Mouse (Mus musculus): ENCODE measurements around the gene Pofut1. TPM values are rescaled to one million over a fixed set of nuclear protein-coding genes. Genes with fewer than 3 reads are reported as not detected.
"Not testable (repeated sequence)": the region's sequence is repeated elsewhere in the genome, so short reads cannot be mapped to it uniquely, and the experiment has no call there.

Gene Pofut1
- polyA plus RNA-seq, 1 experiment from 2014 or later, result 6.3 TPM

DNA sequence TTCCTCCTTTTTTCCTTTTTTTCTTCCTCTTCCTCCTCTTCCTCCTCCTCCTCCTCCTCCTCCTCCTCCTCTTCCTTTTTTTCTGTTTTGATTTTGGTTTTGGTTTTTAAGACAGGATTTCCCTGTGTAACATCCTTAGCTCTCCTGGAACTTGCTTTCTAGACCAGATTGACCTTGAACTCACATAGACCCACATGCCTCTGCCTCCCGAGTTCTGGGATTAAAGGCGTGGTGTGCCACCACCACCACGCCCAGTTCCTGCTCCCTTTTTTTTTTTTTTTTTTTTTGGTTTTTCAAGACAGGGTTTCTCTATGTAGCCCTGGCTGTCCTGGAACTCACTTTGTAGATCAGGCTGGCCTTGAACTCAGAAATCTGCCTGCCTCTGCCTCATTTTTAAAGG lies 34.2 kb downstream of the Pofut1 start:
- WGBS, result 78% methylated on average over 3 of the region's 3 CpGs
- not testable (repeated sequence) for H3K4me2 ChIP-seq (ENCODE audit: low read length); H3K4me1 ChIP-seq (replicated peaks; ENCODE audit: control insufficient read depth, insufficient read depth, low read length); ATAC-seq; H3K4me3 ChIP-seq (replicated peaks; ENCODE audit: low read length); H3K27ac ChIP-seq (ENCODE audit: low read length); H3K36me3 ChIP-seq (ENCODE audit: control insufficient read depth, insufficient read depth); H3K9ac ChIP-seq (replicated peaks; ENCODE audit: low read depth, low read length); H3K9me3 ChIP-seq (ENCODE audit: control insufficient read depth, low read length); H3K27me3 ChIP-seq (replicated peaks; ENCODE audit: control insufficient read depth, insufficient read depth, low read length)

DNA sequence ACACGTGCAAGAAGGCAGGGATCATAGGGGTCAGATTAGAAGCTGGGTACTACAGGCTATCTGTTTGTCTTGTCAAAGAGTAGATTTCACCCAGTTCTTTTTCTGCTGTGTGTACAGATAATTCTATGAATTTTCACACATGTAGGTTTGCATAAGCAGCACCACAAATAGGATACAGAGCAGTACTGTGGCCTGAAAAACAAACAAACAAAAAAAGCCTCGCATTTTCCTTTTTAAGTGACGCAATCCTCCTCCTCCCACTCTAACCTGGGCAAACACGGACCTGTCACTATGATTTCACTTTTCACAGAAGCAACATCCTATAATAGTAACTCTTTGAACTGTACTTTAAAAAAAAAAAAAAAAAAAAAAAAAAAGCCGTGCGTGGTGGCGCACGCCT lies 35.1 kb downstream of the Pofut1 start:
- no peak overlapping the region for H3K27ac ChIP-seq (ENCODE audit: low read length)
- no peaks in the 10 kb centered on the region for H3K4me1 ChIP-seq (replicated peaks; ENCODE audit: control insufficient read depth, insufficient read depth, low read length)
- WGBS, result 88% methylated on average over 8 of the region's 8 CpGs
- H3K4me3 ChIP-seq (replicated peaks; ENCODE audit: low read length), result no peak overlapping the region
- peaks cover 2% of the 10 kb centered on the region; the same call in 1 of the 2 replicates for H3K9me3 ChIP-seq (ENCODE audit: control insufficient read depth, low read length)
- no peak overlapping the region for H3K9ac ChIP-seq (replicated peaks; ENCODE audit: low read depth, low read length)
- H3K4me2 ChIP-seq (ENCODE audit: low read length), result no peak overlapping the region
- no peaks in the 10 kb centered on the region for H3K27me3 ChIP-seq (replicated peaks; ENCODE audit: control insufficient read depth, insufficient read depth, low read length)
- ATAC-seq, result no peak
- H3K36me3 ChIP-seq (ENCODE audit: control insufficient read depth, insufficient read depth), result no peaks in the 10 kb centered on the region

DNA sequence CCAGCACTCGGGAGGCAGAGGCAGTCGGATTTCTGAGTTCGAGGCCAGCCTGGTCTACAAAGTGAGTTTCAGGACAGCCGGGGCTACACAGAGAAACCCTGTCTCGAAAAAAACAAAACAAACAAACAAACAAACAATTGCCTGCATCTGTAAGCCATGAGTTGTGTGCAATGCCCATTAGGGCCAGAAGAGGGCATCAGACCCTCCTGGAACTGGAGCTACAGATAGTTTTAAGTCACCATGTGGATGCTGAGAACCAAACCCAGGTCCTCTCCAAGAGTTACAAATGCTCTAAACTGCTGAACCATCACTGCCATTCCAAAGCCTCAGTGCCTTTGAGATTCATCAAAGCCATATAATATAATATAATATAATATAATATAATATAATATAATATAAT lies 35.5 kb downstream of the Pofut1 start:
- H3K4me1 ChIP-seq (replicated peaks; ENCODE audit: control insufficient read depth, insufficient read depth, low read length); ATAC-seq; H3K9me3 ChIP-seq (ENCODE audit: control insufficient read depth, low read length); H3K9ac ChIP-seq (replicated peaks; ENCODE audit: low read depth, low read length); H3K27me3 ChIP-seq (replicated peaks; ENCODE audit: control insufficient read depth, insufficient read depth, low read length); H3K4me2 ChIP-seq (ENCODE audit: low read length); H3K36me3 ChIP-seq (ENCODE audit: control insufficient read depth, insufficient read depth); H3K27ac ChIP-seq (ENCODE audit: low read length); H3K4me3 ChIP-seq (replicated peaks; ENCODE audit: low read length): not testable (repeated sequence)
- whole genome bisulfite sequencing, result 96% methylated on average over 5 of the region's 5 CpGs

DNA sequence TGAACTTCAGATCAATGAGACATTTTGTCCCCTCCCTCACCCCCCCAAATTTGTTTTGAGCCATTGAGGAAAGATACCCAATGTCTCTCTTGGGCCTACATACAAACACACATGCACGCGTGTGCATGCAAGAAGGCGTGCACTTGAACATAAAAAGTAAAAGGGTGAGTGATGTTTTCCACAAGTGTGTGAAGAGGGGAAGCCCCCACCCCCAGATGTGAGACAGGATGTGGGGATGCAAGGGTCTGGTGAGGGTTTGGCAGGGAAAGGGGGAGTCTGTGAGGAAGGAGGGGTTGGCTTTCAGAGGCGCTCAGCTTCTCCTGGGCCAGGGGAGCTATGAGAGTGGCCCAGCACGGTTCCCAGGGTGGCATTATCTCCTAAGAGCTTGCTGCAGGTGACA lies 37.0 kb downstream of the Pofut1 start:
- no peak overlapping the region for H3K4me2 ChIP-seq (ENCODE audit: low read length)
- no peaks in the 10 kb centered on the region for H3K36me3 ChIP-seq (ENCODE audit: control insufficient read depth, insufficient read depth)
- H3K4me3 ChIP-seq (replicated peaks; ENCODE audit: low read length), result no peak overlapping the region
- ATAC-seq, result no peak
- WGBS, result 89% methylated on average over 5 of the region's 5 CpGs
- peaks cover 2% of the 10 kb centered on the region; the same call in 1 of the 2 replicates for H3K9me3 ChIP-seq (ENCODE audit: control insufficient read depth, low read length)
- no peaks in the 10 kb centered on the region for H3K27me3 ChIP-seq (replicated peaks; ENCODE audit: control insufficient read depth, insufficient read depth, low read length)
- H3K27ac ChIP-seq (ENCODE audit: low read length), result no peak overlapping the region
- no peaks in the 10 kb centered on the region for H3K4me1 ChIP-seq (replicated peaks; ENCODE audit: control insufficient read depth, insufficient read depth, low read length)
- H3K9ac ChIP-seq (replicated peaks; ENCODE audit: low read depth, low read length), result no peak overlapping the region

DNA sequence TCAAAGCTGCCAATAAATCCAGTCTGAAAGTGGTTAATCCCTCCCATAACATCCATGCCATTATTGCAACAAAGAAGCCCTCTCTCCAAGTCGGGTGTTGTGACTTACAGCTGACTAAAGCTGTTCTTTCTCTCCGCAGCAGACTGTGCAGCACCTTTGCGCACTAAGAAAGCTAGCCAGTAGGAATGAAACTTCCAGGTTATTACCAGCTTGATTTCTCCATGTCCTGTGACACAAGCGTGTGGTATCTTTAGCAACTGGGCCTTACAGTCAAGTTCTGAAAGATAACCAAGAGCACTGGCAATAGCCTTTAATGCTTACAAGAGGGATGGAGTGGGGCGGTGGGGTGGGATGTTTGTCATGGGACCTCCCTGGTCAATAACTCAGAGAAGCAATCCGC lies 42.6 kb downstream of the Pofut1 start:
- H3K9me3 ChIP-seq (ENCODE audit: control insufficient read depth, low read length), result no peaks in the 10 kb centered on the region
- peaks cover 7% of the 10 kb centered on the region for H3K4me1 ChIP-seq (replicated peaks; ENCODE audit: control insufficient read depth, insufficient read depth, low read length)
- H3K36me3 ChIP-seq (ENCODE audit: control insufficient read depth, insufficient read depth), result no peaks in the 10 kb centered on the region
- no peak overlapping the region for H3K9ac ChIP-seq (replicated peaks; ENCODE audit: low read depth, low read length)
- 87% methylated on average over 6 of the region's 6 CpGs for WGBS
- H3K27me3 ChIP-seq (replicated peaks; ENCODE audit: control insufficient read depth, insufficient read depth, low read length), result no peaks in the 10 kb centered on the region
- no peak for ATAC-seq
- H3K4me3 ChIP-seq (replicated peaks; ENCODE audit: low read length), result no peak overlapping the region
- H3K27ac ChIP-seq (ENCODE audit: low read length), result no peak overlapping the region
- no peak overlapping the region for H3K4me2 ChIP-seq (ENCODE audit: low read length)

DNA sequence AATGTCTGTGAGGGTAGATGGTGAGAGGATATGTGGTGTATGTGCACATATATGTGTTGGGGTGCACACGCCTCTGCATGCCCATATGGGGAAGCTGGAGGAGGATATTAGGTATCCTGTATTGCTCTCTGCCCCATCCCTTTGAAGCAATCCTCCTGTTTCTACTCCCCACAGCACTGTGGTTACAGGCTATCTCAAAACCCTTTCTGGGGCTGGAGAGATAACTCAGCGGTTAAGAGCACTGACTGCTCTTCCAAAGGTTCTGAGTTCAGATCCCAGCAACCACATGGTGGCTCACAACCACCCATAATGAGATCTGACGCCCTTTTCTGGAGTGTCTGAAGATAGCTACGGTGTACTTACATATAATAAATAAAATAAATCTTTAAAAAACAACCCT lies 45.2 kb downstream of the Pofut1 start:
- ATAC-seq, result no peak
- Histone ChIP-seq H3K9ac (replicated peaks; ENCODE audit: low read depth, low read length) (no peak overlapping the region), H3K9me3 (ENCODE audit: control insufficient read depth, low read length) (no peaks in the 10 kb centered on the region), H3K27me3 (replicated peaks; ENCODE audit: control insufficient read depth, insufficient read depth, low read length) (no peaks in the 10 kb centered on the region), H3K4me3 (replicated peaks; ENCODE audit: low read length) (no peak overlapping the region), H3K27ac (ENCODE audit: low read length) (no peak overlapping the region), H3K4me2 (ENCODE audit: low read length) (no peak overlapping the region), H3K36me3 (ENCODE audit: control insufficient read depth, insufficient read depth) (no peaks in the 10 kb centered on the region), H3K4me1 (replicated peaks; ENCODE audit: control insufficient read depth, insufficient read depth, low read length) (peaks cover 12% of the 10 kb centered on the region)
- WGBS, result 88% methylated on average over 4 of the region's 4 CpGs

DNA sequence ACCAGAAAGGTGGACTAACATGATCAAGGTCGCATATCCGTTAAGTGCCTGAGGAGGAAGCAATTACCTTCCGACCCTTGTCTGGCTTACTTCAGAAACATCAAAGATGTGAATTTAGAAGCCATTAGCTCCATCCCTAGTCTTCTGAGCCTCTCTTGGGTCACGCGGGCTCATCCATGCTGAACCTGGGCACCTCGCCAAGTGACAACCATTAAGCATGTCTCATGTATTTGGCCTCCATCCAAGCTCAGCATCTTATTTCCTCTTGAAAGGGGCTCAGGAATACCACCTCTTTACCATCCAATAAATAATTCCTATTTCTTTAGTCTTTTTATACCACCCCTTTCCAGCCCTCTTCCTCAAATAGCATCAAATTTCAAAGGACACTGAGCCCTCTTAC lies 46.5 kb downstream of the Pofut1 start:
- H3K4me3 ChIP-seq (replicated peaks; ENCODE audit: low read length), result no peak overlapping the region
- ATAC-seq, result no peak
- 0 out of 2 replicates have a peak overlapping the region, but pooled peaks have one; percentile 18 for H3K27ac ChIP-seq (ENCODE audit: low read length)
- no peaks in the 10 kb centered on the region for H3K9me3 ChIP-seq (ENCODE audit: control insufficient read depth, low read length)
- H3K9ac ChIP-seq (replicated peaks; ENCODE audit: low read depth, low read length), result no peak overlapping the region
- H3K27me3 ChIP-seq (replicated peaks; ENCODE audit: control insufficient read depth, insufficient read depth, low read length), result no peaks in the 10 kb centered on the region
- peaks cover 23% of the 10 kb centered on the region for H3K4me1 ChIP-seq (replicated peaks; ENCODE audit: control insufficient read depth, insufficient read depth, low read length)
- H3K4me2 ChIP-seq (ENCODE audit: low read length), result no peak overlapping the region
- WGBS, result 26% methylated on average over 6 of the region's 6 CpGs
- no peaks in the 10 kb centered on the region for H3K36me3 ChIP-seq (ENCODE audit: control insufficient read depth, insufficient read depth)

DNA sequence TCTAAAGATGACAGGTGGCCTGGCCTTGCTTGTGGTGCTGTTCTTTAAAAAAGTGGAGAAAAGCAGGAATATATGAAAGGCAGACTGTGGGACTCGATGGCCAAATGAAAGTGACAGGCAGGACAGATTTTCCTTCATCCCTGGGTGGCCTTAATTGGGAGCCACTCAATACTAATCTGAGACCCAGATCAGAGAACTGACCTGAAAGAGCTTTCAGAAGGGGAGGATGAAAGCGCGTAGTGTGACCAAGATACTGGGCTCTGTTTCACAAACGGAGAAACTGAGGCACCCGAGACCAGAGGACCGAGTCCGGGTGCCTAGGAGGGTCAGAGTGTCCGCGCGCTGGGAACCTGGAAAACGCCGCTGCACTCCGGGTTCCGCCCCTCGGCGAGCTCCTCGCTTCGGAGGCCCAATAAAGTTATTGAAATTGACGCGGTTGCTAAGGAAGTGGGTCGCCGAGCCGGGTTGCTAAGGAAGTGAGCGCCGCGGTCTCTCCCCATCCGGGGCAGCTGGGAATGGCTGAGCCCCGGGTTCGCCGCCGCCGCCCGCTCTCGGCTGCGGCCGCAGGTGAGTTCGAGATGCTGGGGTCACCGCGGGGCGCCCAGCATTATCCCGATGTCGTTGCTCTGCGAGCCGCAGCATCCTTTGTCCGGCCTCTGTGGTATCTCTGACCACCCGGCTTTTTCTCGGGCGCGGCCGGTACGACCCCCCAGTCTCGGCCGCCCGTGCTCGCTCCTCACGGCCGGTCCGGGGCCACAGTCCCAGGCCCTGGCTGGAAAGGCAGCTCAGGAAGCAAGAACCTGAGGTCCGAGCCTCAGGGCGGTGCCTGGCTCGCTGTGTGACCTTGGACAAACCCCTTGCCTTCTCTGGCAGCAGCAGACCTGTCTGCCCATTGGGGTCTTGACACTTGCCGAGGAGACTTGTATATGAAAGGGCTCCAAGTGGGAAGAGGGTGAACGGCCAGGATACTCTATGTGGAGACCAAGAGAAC lies 49.9 kb downstream of the Pofut1 start, which contains the start of gene Kif3b:
Gene Kif3b, plus strand, starts transcription at position 476 of the 991 bp plus-strand sequence.
- Histone ChIP-seq H3K4me2 (ENCODE audit: low read length) (peak within 1 kb of the TSS; percentile 65), H3K9ac (replicated peaks; ENCODE audit: low read depth, low read length) (peak within 1 kb of the TSS; percentile 89), H3K9me3 (ENCODE audit: control insufficient read depth, low read length) (no peaks in the 10 kb centered on the region), H3K27me3 (replicated peaks; ENCODE audit: control insufficient read depth, insufficient read depth, low read length) (no peaks in the 10 kb centered on the region), H3K4me3 (replicated peaks; ENCODE audit: low read length) (peak within 1 kb of the TSS; percentile 64), H3K27ac (ENCODE audit: low read length) (no peak within 1 kb of the TSS; the same call in 1 of the 2 replicates), H3K4me1 (replicated peaks; ENCODE audit: control insufficient read depth, insufficient read depth, low read length) (peaks cover 23% of the 10 kb centered on the region), H3K36me3 (ENCODE audit: control insufficient read depth, insufficient read depth) (no peaks in the 10 kb centered on the region)
- ATAC-seq, result peak; percentile 97
- under 1% methylated on average over 62 of the region's 63 CpGs for WGBS

DNA sequence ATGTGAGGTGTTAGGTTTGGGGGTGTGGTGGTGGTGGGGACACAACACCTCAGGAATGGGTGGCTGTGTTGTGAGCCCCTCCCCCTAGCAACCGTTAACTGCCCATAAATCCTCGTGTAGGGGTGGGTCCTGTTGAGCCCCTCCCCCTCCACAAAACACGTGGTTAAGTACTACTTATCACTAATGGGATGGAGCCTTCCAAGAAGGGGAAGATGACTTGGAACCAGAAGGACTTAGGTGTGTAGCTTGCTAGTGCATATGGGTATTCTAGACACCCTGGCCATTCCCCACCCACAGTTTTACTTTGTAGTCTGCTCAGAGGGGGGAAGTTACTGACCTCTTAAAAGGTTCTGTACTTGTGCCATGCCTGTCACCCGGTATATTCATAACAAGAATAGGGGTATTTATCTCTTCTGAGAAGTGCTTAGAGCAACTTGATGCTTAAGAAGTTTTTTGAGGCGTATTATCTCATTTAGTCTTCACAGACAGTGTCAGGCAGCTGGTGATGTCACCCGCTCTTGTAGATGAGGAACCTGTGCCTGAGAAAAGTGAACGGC lies 51.0 kb downstream of the Pofut1 start:
- no peak overlapping the region for H3K27ac ChIP-seq (ENCODE audit: low read length)
- H3K36me3 ChIP-seq (ENCODE audit: control insufficient read depth, insufficient read depth), result no peaks in the 10 kb centered on the region
- H3K4me1 ChIP-seq (replicated peaks; ENCODE audit: control insufficient read depth, insufficient read depth, low read length), result peaks cover 22% of the 10 kb centered on the region
- H3K4me3 ChIP-seq (replicated peaks; ENCODE audit: low read length), result peak overlapping the region; percentile 64
- H3K27me3 ChIP-seq (replicated peaks; ENCODE audit: control insufficient read depth, insufficient read depth, low read length), result no peaks in the 10 kb centered on the region
- peak overlapping the region; percentile 89; the same call in 1 of the 2 replicates for H3K9ac ChIP-seq (replicated peaks; ENCODE audit: low read depth, low read length)
- 50% methylated on average over 7 of the region's 7 CpGs for WGBS
- H3K4me2 ChIP-seq (ENCODE audit: low read length), result peak overlapping the region; percentile 65
- no peak for ATAC-seq
- H3K9me3 ChIP-seq (ENCODE audit: control insufficient read depth, low read length), result no peaks in the 10 kb centered on the region
